Mouse (Mus musculus) gastrocnemius, adult 2 months (tissue): Measurements from ENCODE around the gene Fgfr1op. TPM values are rescaled to one million over a fixed set of nuclear protein-coding genes. Genes with fewer than 3 reads are reported as not detected.
"Not testable (repeated sequence)": the region's sequence is repeated elsewhere in the genome, so short reads cannot be mapped to it uniquely, and the experiment has no call there.

Experiments
- DNase-seq: peaks from one replicate; pipeline ENCODE4 v3.0.0; 2022
- H3K27ac ChIP-seq: fragments of 200-600 bp; 2 replicates; pipeline ENCODE4 v1.8.1; 2022; ENCODE audit warnings: mild to moderate bottlenecking
- H3K4me3 ChIP-seq: fragments of 200-600 bp; 2 replicates; pipeline ENCODE4 v1.8.1; 2022; ENCODE audit warnings: mild to moderate bottlenecking, moderate library complexity
- intact Hi-C: fragments of 180-260 bp; cut with DNase I; formaldehyde crosslinking; loops from one replicate; pipeline ENCODE4 v1.15.1; 2025
- long read RNA-seq, 2 experiments: library from polyadenylated mRNA; stranded (forward); transcript quantifications; one replicate each; pipeline ENCODE4 v2.0.0; 2021
- total RNA-seq, 2 experiments: library from RNA; stranded (reverse); gene quantifications; 2 replicates each; pipeline ENCODE4 v1.2.3; 2021

Gene Fgfr1op
- 10 to 100 TPM; 17.3 to 22.9 TPM for total RNA-seq
- long read RNA-seq, experiment 1, transcript Fgfr1op-201 (12 exons, 3,077 nt), result minor isoform, 5 of 74 reads
- long read RNA-seq, experiment 1, transcript Fgfr1op-202 (13 exons, 3,505 nt), result major isoform, 48 of 74 reads
- long read RNA-seq, experiment 1, partial matches to known transcripts, result 1 of 74 reads
- long read RNA-seq, experiment 1, other reads (novel, unspliced or antisense), result 20 of 74 reads
- long read RNA-seq, experiment 2, transcript Fgfr1op-201 (12 exons, 3,077 nt), result minor isoform, 9 of 72 reads
- long read RNA-seq, experiment 2, transcript Fgfr1op-202 (13 exons, 3,505 nt), result major isoform, 46 of 72 reads
- long read RNA-seq, experiment 2, partial matches to known transcripts, result 2 of 72 reads
- long read RNA-seq, experiment 2, other reads (novel, unspliced or antisense), result 15 of 72 reads

- peak within 1 kb of the TSS; percentile 93 for H3K27ac ChIP-seq
- DNase-seq, result peak; percentile 26
Observed at GRCm38 (mm10) chr17:8164701-8165607, at the start of gene Fgfr1op. Gene Fgfr1op, plus strand, starts transcription at chr17:8165501.

GRCm38 (mm10) chr17:8116378-8116777 lies 48.9 kb upstream of the Fgfr1op start:
- H3K4me3 ChIP-seq, DNase-seq, H3K27ac ChIP-seq, intact Hi-C loops: not testable (repeated sequence)

More at GRCm38 (mm10) chr17:8164701-8165607, at the start of gene Fgfr1op:
- H3K4me3 ChIP-seq, result peak within 1 kb of the TSS; percentile 74
- intact Hi-C loops, result not testable (repeated sequence)

GRCm38 (mm10) chr17:8116928-8117327 lies 48.4 kb upstream of the Fgfr1op start:
- H3K4me3 ChIP-seq, H3K27ac ChIP-seq, DNase-seq, intact Hi-C loops: not testable (repeated sequence)

GRCm38 (mm10) chr17:8122974-8123373 lies 42.3 kb upstream of the Fgfr1op start:
- H3K27ac ChIP-seq, intact Hi-C loops, H3K4me3 ChIP-seq, DNase-seq: not testable (repeated sequence)

GRCm38 (mm10) chr17:8124586-8124985 lies 40.7 kb upstream of the Fgfr1op start:
- DNase-seq, H3K27ac ChIP-seq, H3K4me3 ChIP-seq, intact Hi-C loops: not testable (repeated sequence)

GRCm38 (mm10) chr17:8128326-8128993 lies 36.8 kb upstream of the Fgfr1op start:
- intact Hi-C loops, DNase-seq, H3K27ac ChIP-seq, H3K4me3 ChIP-seq: not testable (repeated sequence)

GRCm38 (mm10) chr17:8129578-8129977 lies 35.7 kb upstream of the Fgfr1op start:
- H3K4me3 ChIP-seq, H3K27ac ChIP-seq, intact Hi-C loops, DNase-seq: not testable (repeated sequence)

- H3K4me3 ChIP-seq, DNase-seq, intact Hi-C loops, H3K27ac ChIP-seq: not testable (repeated sequence)
Observed at GRCm38 (mm10) chr17:8130849-8131248, 34.5 kb upstream of the Fgfr1op start.

GRCm38 (mm10) chr17:8138116-8138515 lies 27.2 kb upstream of the Fgfr1op start:
- H3K4me3 ChIP-seq, intact Hi-C loops, H3K27ac ChIP-seq: not testable (repeated sequence)

GRCm38 (mm10) chr17:8140210-8140609 lies 25.1 kb upstream of the Fgfr1op start:
- H3K27ac ChIP-seq, H3K4me3 ChIP-seq, intact Hi-C loops, DNase-seq: not testable (repeated sequence)

More at GRCm38 (mm10) chr17:8138116-8138515, 27.2 kb upstream of the Fgfr1op start:
- DNase-seq, result peak; percentile 34

GRCm38 (mm10) chr17:8143802-8144673 lies 21.3 kb upstream of the Fgfr1op start:
- peak overlapping the region; percentile 82 for H3K27ac ChIP-seq
- peak; percentile 44 for DNase-seq
- intact Hi-C loops, result not testable (repeated sequence)
- peak overlapping the region; percentile 46 for H3K4me3 ChIP-seq

GRCm38 (mm10) chr17:8146931-8147330 lies 18.4 kb upstream of the Fgfr1op start:
- Histone ChIP-seq H3K4me3 (peak overlapping the region; percentile 80), H3K27ac (peak overlapping the region; percentile 90)
- peak; percentile 60 for DNase-seq
- intact Hi-C loops, result not testable (repeated sequence)

- intact Hi-C loops, result not testable (repeated sequence)
- Histone ChIP-seq H3K4me3 (peak within 1 kb of the TSS; percentile 80), H3K27ac (peak within 1 kb of the TSS; percentile 90)
- DNase-seq, result peak; percentile 59
Observed at GRCm38 (mm10) chr17:8147439-8148316, 17.6 kb upstream of the Fgfr1op start, which contains the start of the genes Gm49673 and Rnaset2a. Gene Gm49673, minus strand, starts transcription at chr17:8147788. Gene Rnaset2a, minus strand, starts transcription at chr17:8148097.

- DNase-seq, intact Hi-C loops, H3K4me3 ChIP-seq, H3K27ac ChIP-seq: not testable (repeated sequence)
Observed at GRCm38 (mm10) chr17:8155010-8155409, 10.3 kb upstream of the Fgfr1op start.

- H3K4me3 ChIP-seq, DNase-seq, H3K27ac ChIP-seq, intact Hi-C loops: not testable (repeated sequence)
Observed at GRCm38 (mm10) chr17:8155982-8156381, 9.3 kb upstream of the Fgfr1op start.

GRCm38 (mm10) chr17:8158627-8159026 lies 6.7 kb upstream of the Fgfr1op start:
- DNase-seq, intact Hi-C loops, H3K27ac ChIP-seq, H3K4me3 ChIP-seq: not testable (repeated sequence)
